Mouse (Mus musculus): ENCODE measurements around the gene Ankrd13a.
A peak's percentile ranks its signal among the peaks of the same experiment; 100 is the strongest.

Ankrd13a gene

DNA sequence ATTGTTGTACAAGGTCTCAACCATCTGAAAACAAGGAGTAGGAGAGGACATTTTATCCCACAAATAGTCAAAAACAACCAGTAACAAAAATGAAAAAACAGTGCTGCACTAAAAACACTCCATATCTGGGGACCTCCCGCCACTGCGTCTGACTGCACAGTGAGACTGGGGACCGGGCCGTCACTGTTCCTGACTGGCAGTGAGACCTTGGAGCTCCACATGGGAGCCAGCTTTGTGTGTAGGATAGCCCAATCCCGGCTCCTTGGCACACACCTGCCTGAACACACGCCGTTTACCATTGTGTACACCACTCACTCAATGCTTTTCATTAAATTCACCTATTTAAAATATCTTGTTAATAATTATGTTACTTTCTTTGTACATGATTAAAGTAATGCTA is 7.3 kb upstream of the Ankrd13a start:
- no peak for DNase-seq

- no peak for DNase-seq
These were observed 4.7 kb upstream of the Ankrd13a start for GRCm38 (mm10) chr5:114769786-114770185.

GRCm38 (mm10) chr5:114771796-114772195 is 2.7 kb upstream of the Ankrd13a start:
- DNase-seq = no peak

GRCm38 (mm10) chr5:114772456-114773203 is 1.8 kb upstream of the Ankrd13a start:
- peak; percentile 65 to 78 for DNase-seq

DNA sequence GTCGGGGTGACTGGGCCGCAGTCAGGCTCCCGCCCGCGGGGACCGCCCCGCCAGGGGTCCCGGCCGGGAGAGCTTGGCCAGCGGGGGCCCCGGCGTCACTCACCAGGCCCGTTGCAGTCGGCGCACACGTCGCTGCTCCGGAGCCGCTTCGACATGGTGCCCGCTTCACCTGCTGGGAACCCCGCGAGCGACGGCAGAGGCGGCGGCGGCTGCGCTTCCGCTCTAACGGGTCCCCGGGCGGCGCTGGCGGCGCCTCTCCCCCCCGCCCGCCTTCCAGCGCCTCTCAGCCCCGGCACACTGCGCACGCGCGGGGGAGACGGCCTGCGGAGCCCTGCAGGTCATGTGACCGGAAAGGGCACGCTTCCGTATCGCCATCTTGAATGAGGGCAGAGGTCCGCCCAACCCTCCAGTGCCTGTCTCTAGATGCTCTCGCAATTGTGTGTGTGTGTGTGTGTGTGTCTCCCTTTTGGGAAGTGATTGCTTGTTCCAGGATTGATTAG is 1.2 kb upstream of the Ankrd13a start:
- peak; percentile 98 to 99 for DNase-seq

DNA sequence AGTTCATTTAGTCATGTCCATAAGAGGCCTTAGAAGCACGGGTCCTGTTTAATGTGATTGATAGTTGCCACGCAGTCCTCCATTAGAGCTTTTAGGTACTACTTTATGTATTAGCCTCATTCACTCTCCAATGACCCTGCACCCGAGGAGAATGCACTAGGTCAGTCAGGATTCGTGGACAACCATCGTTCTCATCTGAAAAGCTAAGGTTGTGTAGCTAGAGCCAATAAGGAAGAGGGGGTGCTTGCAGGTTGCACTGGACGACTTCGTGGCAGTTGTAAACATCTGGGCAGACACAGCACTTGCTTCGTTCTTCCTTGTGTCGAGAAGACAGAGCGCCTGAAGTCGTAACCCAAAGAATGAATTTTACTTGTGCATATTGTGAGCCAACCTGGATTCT is 697 bp upstream of the Ankrd13a start:
- peak in 1 of 2 experiments; percentile 53 for DNase-seq

GRCm38 (mm10) chr5:114775056-114775979 is 841 bp downstream of the Ankrd13a start, which contains the start of gene Git2:
Gene Git2, minus strand, starts transcription at chr5:114775517.
- DNase-seq = peak in 1 of 2 experiments; percentile 45

GRCm38 (mm10) chr5:114776174-114776573 is 1.7 kb downstream of the Ankrd13a start:
- no peak for DNase-seq

- DNase-seq = no peak
These were observed 5.5 kb downstream of the Ankrd13a start for GRCm38 (mm10) chr5:114779956-114780489.

GRCm38 (mm10) chr5:114780912-114781311 is 6.4 kb downstream of the Ankrd13a start:
- no peak for DNase-seq

GRCm38 (mm10) chr5:114782991-114783390 is 8.5 kb downstream of the Ankrd13a start:
- no peak for DNase-seq

DNA sequence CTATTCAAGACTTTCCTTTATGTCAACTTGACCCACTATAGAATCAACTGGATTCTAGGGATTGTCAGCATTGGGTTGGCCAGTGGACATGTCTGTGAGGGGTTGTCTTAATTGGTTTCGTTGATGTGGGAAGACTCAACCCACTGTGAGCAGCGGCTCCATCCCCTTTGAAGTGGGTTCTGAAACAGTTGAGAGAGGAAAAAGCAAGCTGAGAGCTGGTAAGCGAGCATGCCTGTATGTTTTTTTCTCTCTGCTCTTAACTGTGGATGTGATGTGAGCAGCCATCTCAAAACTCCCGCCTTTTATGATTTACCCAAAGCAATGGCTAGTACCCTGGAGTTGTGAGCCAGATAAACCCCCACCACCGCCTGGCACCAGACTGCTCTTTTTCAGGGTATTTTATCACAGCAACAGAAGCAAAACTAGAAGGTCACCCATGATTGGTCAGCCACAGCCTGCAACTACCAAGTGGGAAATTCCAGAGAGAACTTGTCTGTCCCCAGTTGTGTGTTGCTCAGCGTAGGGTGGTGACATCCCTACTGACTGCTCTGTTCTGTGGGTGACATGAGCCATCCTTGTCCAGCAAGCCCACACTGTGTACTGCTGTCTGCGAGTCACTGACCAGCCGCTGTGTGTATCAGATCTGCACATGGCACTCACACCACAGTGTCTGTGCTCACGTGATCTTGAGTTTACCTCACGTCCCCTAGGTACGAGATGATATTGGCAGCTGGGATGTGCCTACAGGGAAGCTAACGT is 9.1 kb downstream of the Ankrd13a start:
- no peak for DNase-seq

- DNase-seq = peak in 1 of 2 experiments; percentile 28
These were observed 10.2 kb downstream of the Ankrd13a start for GRCm38 (mm10) chr5:114784622-114785165.

DNA sequence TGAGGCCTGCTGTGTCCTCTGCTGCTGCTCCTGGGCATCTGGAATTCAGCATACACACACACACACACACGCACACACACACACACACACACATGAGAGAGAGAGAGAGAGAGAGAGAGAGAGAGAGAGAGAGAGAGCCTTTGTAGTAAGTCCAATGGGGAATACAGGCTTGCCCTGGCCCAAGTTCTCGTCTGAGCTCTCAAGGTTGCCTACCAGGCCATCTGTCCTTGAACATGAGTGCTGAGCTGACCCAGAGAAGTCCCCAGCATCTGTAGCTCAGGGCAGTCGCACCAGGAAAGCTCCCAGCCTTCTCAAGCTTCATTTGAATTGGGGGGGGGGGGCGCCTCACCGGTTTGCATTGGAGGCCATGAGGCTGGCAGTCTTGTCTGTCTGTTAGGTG is 10.7 kb downstream of the Ankrd13a start:
- no peak for DNase-seq

DNA sequence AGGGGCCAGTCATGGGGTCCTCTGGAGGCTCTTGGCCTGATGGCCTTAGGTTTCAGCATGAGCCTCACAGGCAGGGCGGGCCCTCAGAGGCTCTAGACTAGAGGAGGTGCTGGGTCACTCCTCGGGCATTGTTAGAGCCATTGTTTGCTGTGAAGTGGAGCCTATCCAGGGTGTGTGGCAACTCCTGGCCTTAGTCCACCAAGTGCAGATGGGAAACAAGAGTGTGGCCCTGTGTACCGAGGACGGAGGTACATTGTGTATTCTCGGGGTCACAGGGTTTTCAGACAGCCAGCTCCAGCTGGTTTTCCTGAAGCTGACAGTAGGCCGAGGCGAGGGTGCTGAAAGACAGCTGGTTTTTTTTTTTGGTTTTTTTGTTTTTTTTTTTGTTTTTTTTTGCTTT is 18.8 kb downstream of the Ankrd13a start:
- DNase-seq = no peak

DNA sequence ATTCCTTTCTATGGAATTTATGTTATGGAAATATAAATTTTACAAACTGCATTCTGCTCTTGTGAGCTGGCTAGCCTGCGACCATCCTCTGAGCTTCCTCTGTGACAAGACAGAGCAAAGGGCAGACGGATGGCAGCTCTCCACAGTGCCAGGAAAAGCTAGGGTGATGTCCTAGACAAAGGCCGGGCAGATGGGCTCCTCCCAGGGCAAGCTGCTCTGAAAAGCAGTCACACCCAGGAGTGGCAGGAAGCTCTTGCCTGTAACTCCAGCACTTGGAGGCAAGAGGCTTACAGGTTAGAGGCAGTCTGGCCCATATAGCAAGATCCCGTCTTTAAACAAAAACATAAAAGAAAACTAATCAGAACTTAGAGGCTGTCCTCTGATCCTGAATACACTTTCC is 20.1 kb downstream of the Ankrd13a start:
- DNase-seq = peak in 1 of 2 experiments; percentile 28

DNA sequence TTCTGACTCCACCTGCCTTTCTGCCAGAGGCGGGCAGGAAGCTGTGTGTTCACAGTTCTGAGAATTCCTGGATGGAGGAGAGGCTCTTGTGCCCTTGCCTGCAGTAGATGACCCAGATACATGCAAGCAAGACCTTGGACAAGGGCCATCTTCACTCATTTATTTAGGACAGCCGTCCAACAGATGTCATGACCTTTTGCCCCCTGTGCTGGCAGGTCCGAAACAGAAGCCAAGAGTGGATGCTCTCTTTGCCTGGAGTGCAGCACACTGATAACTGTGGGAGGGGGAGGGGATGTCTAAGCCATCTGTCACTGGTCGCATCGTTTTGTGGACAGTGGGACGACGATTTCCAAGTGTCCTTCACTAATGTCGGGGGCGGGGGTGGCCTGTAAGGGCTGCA is 20.8 kb downstream of the Ankrd13a start:
- no peak for DNase-seq

- DNase-seq = no peak
These were observed 21.2 kb downstream of the Ankrd13a start for GRCm38 (mm10) chr5:114795653-114796052.

DNA sequence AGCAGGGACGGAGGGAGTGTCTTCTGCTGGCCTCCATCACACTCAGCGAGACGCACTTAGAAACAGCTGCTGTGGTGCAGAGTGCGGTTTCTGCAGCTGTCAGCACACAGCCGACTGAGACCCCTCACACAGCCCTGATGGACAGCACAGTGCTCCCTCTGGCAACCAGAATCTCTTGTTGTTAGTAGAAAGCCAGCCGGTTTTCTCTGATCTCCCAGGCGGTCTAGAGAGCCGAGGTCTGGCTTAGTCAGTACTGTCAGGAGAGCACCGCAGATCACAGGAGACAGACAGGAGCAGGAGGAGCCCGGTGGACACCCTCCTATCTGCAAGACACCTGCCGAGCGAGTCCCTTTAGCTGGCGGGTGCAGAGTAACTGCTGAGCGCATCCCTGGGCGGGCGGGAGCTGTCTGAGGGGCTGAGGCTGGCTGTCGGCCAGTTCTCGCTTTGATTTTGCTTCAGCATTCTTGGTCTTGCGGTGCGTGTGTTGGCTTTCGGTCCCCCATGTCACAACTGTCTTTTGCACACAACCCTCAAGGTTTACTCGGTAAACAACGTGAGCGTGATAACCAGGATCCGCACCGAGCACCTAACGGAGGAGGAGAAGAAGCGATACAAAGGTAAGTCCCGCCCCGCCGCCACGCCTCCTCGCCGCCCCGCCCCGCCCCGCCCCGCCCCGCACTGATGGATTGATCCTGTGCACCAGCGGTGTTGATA is 22.0 kb downstream of the Ankrd13a start:
- peak; percentile 44 to 55 for DNase-seq

DNA sequence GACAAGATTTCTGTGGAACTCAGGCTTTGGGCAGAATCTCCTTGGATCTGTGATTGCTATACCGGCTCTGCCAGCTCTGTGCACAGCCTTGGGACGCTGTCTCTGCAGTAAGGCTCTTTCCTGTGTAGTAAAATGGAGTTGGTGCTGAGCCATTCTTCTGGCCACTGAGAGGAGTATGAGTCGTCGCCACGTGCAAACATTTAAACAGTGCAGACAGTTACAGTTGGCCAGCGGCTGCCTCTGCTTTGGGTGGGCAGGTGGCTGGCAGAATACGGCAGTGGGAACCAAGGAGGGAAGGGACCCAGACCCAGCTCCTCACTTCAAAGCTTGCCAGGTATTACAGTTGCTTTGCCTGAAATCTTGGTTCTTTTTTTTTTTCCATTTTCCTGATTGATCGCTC is 22.8 kb downstream of the Ankrd13a start:
- no peak for DNase-seq

- no peak for DNase-seq
These were observed 25.4 kb downstream of the Ankrd13a start for GRCm38 (mm10) chr5:114799848-114800247.

Data from kidney, postnatal 4 days (tissue).